In the genomic region with DNA sequence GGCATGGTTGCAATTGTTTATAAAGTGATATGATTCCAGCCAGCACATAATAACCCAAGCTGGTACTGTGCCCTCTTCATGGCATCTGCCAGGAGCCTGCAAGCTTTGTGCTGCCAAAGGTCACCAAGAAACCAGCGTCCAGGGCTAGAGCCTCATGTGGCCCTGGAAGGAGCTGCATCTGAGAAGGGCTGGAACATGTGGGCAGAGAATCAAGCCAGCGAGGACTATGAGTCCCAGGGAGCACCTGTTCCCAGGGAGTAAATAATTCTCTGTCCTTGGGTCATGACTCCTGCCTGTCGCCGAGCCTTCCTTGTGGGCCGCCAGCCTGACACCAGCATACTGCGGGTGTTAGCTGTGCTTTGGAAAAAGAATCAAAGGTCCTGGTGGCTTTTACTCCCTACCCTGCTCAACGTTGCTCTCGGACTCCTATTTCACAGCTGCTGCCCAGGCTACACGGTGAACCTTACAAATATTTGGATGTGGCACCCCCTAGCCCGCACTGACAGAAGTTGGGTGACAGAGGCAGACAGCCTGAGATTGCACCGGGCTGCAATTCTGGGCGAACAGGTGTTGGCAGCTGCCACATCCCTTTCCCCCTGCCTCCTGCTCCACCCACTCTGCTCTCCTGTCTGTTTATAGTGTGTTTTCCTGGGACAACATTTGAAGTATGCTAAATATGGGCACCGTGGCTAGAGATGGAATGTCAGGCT, we compare ENCODE assay signal across 9 mouse cellular contexts.
DNase-seq lines count a peak whose midpoint lies in the region; ATAC-seq lines count a peak whose summit lies in the region.
"Had no signal": no experiment of that assay in that cellular context is flagged by ENCODE, and none has a peak within 500 bp of the region (broad histone marks: within the 10 kb centered on the region; RNA-seq: fewer than 3 reads in every experiment).

No protein-coding gene starts in this region.

- intact Hi-C loops in heart, postnatal 36 days (cut with DNase I), result no loop called here

- no peaks in the 10 kb centered on the region for H3K36me3 ChIP-seq in embryonic facial prominence, embryonic 15.5 days
- no peaks in the 10 kb centered on the region for H3K36me3 ChIP-seq in limb, embryonic 12.5 days

- DNase-seq in heart, adult 18-20 months, result peak; percentile 33 to 38
- DNase-seq in heart, postnatal 36 days, result no peak
- DNase-seq in ES-CJ7 (ENCODE audit: low read depth, low spot score), result peak; percentile 49
- no peak for DNase-seq in natural killer cell, adult 2 months (ENCODE audit: low spot score in 2 of 2)
- no peak for DNase-seq in neural tube, embryonic 10.5 days (ENCODE audit: extremely low spot score, low spot score)
- no peak for DNase-seq in right cerebral cortex, postnatal 36 days (ENCODE audit: low spot score in 2 of 2)

- no peak overlapping the region for H3K9ac ChIP-seq in embryonic facial prominence, embryonic 15.5 days
- no peak overlapping the region for H3K9ac ChIP-seq in limb, embryonic 12.5 days (replicated peaks)

- no peak overlapping the region for H3K4me3 ChIP-seq in embryonic facial prominence, embryonic 15.5 days (replicated peaks)
- H3K4me3 ChIP-seq in limb, embryonic 12.5 days (replicated peaks), result no peak overlapping the region

- 0 out of 2 replicates have a peak, but pooled peaks cover 4% of the 10 kb centered on the region for H3K4me1 ChIP-seq in embryonic facial prominence, embryonic 15.5 days
- peaks cover 7% of the 10 kb centered on the region; the same call in 1 of the 2 replicates for H3K4me1 ChIP-seq in limb, embryonic 12.5 days (replicated peaks)

- H3K27ac ChIP-seq in embryonic facial prominence, embryonic 15.5 days (replicated peaks), result no peak overlapping the region
- H3K27ac ChIP-seq in limb, embryonic 12.5 days, result no peak overlapping the region
- H3K27ac ChIP-seq: macrophage had no signal

- 56% methylated on average over 13 of the region's 13 CpGs for WGBS in embryonic facial prominence, embryonic 15.5 days
- 56% methylated on average over 13 of the region's 13 CpGs for WGBS in limb, embryonic 12.5 days

- peak; percentile 56; the same call in 1 of the 2 replicates for ATAC-seq in embryonic facial prominence, embryonic 15.5 days (ENCODE audit: insufficient number of reproducible peaks, low FRiP score, low TSS enrichment, low read depth)
- ATAC-seq in limb, embryonic 12.5 days (ENCODE audit: insufficient number of reproducible peaks, insufficient read depth, low FRiP score, low TSS enrichment, low read depth), result peak; percentile 49; the same call in 1 of the 2 replicates

- H3K9me3 ChIP-seq in embryonic facial prominence, embryonic 15.5 days (replicated peaks), result no peaks in the 10 kb centered on the region
- no peaks in the 10 kb centered on the region for H3K9me3 ChIP-seq in limb, embryonic 12.5 days

- H3K27me3 ChIP-seq in embryonic facial prominence, embryonic 15.5 days, result no peaks in the 10 kb centered on the region
- H3K27me3 ChIP-seq in limb, embryonic 12.5 days, result no peaks in the 10 kb centered on the region

- no peak overlapping the region for H3K4me2 ChIP-seq in embryonic facial prominence, embryonic 15.5 days (replicated peaks)
- H3K4me2 ChIP-seq in limb, embryonic 12.5 days, result no peak overlapping the region

Comparison
In these comparisons a context has a peak if more than half of its experiments do, and no peak if none do; other contexts are left out.
1. DNase-seq: peak in heart, adult 18-20 months (2 of 2) and ES-CJ7 (single experiment); none in heart, postnatal 36 days (0 of 2), natural killer cell, adult 2 months (0 of 2), neural tube, embryonic 10.5 days (single experiment) and right cerebral cortex, postnatal 36 days (0 of 2).